Mouse (Mus musculus): ENCODE measurements around the gene Otoa. TPM values are rescaled to one million over a fixed set of nuclear protein-coding genes. Genes with fewer than 3 reads are reported as not detected.

Otoa gene
- polyA plus RNA-seq, 1 experiment, result 0.38 TPM

DNA sequence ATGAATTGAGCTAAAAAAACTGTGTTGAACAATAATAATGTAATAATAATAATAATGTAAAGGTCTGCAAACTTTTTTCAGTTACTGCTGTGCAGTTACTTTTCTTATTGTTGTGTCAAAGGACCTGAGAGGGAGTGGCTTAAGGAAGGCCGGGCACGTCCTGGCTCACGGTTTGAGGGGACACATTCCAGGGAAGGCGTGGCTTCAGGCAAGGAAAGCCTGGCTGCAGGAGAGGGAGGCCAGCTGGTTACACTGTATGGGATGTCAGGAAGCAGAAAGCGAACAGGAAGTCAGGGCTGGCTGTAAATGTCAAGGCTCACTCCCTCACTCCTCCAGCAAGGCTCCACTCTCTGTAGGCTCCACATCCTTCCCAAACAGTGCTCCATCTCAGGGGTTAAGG, 69.2 kb downstream of the Otoa start:
- WGBS, result 61% methylated on average over 5 of the region's 5 CpGs
- Histone ChIP-seq H3K4me3 (ENCODE audit: low read depth, low read length) (no peak overlapping the region), H3K27me3 (ENCODE audit: control insufficient read depth, insufficient read depth, low read length) (no peaks in the 10 kb centered on the region), H3K36me3 (ENCODE audit: control insufficient read depth, insufficient read depth, low read length) (no peaks in the 10 kb centered on the region), H3K4me1 (ENCODE audit: control insufficient read depth, insufficient read depth, insufficient read length, low read length) (no peaks in the 10 kb centered on the region), H3K27ac (ENCODE audit: insufficient read depth, low read depth, low read length) (no peak overlapping the region)
- no peak for TF ChIP-seq POLR2A (IDR thresholded peaks at IDR 0.05; ENCODE audit: low read depth, low read length)
- no peak for TF ChIP-seq CTCF (IDR thresholded peaks at IDR 0.05; ENCODE audit: extremely low read depth, insufficient read length, insufficient replicate concordance, low read depth, low read length)

GRCm38 (mm10) chr7:121152186-121152585, 70.7 kb downstream of the Otoa start:
- no peak overlapping the region for H3K27ac ChIP-seq (ENCODE audit: insufficient read depth, low read depth, low read length)
- WGBS, result 95% methylated on average over 2 of the region's 2 CpGs

DNA sequence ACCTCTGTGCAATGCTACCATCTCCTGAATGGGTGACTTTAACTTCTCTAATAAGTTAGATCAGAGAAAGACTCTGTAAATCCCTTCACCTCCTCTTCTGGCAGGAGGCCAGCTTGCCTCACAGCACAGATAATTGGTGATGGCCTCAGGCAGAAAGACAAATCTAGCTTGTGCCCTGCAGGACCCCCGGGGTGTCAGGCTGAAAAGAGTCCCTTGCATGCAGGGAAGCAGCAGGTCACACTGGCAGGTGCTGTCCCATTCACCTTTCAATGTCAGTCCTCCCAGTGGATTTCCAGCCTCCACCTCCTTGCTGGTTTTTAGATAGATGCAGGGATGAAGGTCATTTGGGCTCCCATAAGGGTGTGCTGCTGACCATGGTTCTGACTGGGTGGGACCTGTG, 84.2 kb downstream of the Otoa start:
- no peaks in the 10 kb centered on the region; the same call in 1 of the 2 replicates for H3K27me3 ChIP-seq (ENCODE audit: control insufficient read depth, insufficient read depth, low read length)
- H3K4me1 ChIP-seq (ENCODE audit: control insufficient read depth, insufficient read depth, insufficient read length, low read length), result no peaks in the 10 kb centered on the region
- TF ChIP-seq CTCF (IDR thresholded peaks at IDR 0.05; ENCODE audit: extremely low read depth, insufficient read length, insufficient replicate concordance, low read depth, low read length) (no peak), POLR2A (IDR thresholded peaks at IDR 0.05; ENCODE audit: low read depth, low read length) (no peak)
- H3K36me3 ChIP-seq (ENCODE audit: control insufficient read depth, insufficient read depth, low read length), result no peaks in the 10 kb centered on the region
- WGBS, result 84% methylated on average over 1 of the region's 1 CpGs
- no peak overlapping the region for H3K27ac ChIP-seq (ENCODE audit: insufficient read depth, low read depth, low read length)
- no peak overlapping the region for H3K4me3 ChIP-seq (ENCODE audit: low read depth, low read length)

More at GRCm38 (mm10) chr7:121152186-121152585, 70.7 kb downstream of the Otoa start:
- no peak for TF ChIP-seq POLR2A (IDR thresholded peaks at IDR 0.05; ENCODE audit: low read depth, low read length)
- no peak for TF ChIP-seq CTCF (IDR thresholded peaks at IDR 0.05; ENCODE audit: extremely low read depth, insufficient read length, insufficient replicate concordance, low read depth, low read length)
- no peaks in the 10 kb centered on the region for H3K27me3 ChIP-seq (ENCODE audit: control insufficient read depth, insufficient read depth, low read length)
- H3K4me1 ChIP-seq (ENCODE audit: control insufficient read depth, insufficient read depth, insufficient read length, low read length), result no peaks in the 10 kb centered on the region
- H3K4me3 ChIP-seq (ENCODE audit: low read depth, low read length), result no peak overlapping the region
- no peaks in the 10 kb centered on the region for H3K36me3 ChIP-seq (ENCODE audit: control insufficient read depth, insufficient read depth, low read length)

DNA sequence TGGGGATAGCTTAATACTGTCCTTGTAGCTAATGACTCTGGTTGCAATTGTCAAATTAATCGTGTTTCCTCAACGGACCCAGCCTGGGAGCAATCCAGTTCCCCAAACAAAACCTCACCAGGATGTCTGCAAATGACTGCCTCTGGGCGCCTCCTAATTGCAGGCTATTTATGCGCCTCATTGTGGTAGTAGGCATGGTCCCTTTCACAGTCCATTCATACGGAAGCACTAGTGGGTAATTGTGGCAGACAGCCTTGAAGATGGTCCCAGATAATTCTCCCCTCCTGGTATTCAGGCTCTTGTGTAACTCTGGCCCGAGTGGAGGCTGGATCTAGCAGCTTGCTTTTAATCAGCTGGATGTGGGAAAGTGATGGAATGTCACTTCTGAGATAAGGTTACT, 90.4 kb downstream of the Otoa start:
- Histone ChIP-seq H3K27ac (ENCODE audit: insufficient read depth, low read depth, low read length) (no peak overlapping the region), H3K4me1 (ENCODE audit: control insufficient read depth, insufficient read depth, insufficient read length, low read length) (no peaks in the 10 kb centered on the region), H3K27me3 (ENCODE audit: control insufficient read depth, insufficient read depth, low read length) (no peaks in the 10 kb centered on the region; the same call in 1 of the 2 replicates), H3K4me3 (ENCODE audit: low read depth, low read length) (no peak overlapping the region), H3K36me3 (ENCODE audit: control insufficient read depth, insufficient read depth, low read length) (no peaks in the 10 kb centered on the region)
- TF ChIP-seq POLR2A (IDR thresholded peaks at IDR 0.05; ENCODE audit: low read depth, low read length) (no peak), CTCF (IDR thresholded peaks at IDR 0.05; ENCODE audit: extremely low read depth, insufficient read length, insufficient replicate concordance, low read depth, low read length) (no peak)
- 16% methylated on average over 6 of the region's 6 CpGs for WGBS

- H3K4me3 ChIP-seq (ENCODE audit: low read depth, low read length), result no peak overlapping the region
- 77% methylated on average over 9 of the region's 9 CpGs for WGBS
- no peaks in the 10 kb centered on the region for H3K36me3 ChIP-seq (ENCODE audit: control insufficient read depth, insufficient read depth, low read length)
- TF ChIP-seq POLR2A (IDR thresholded peaks at IDR 0.05; ENCODE audit: low read depth, low read length) (no peak), CTCF (IDR thresholded peaks at IDR 0.05; ENCODE audit: extremely low read depth, insufficient read length, insufficient replicate concordance, low read depth, low read length) (no peak)
- no peak overlapping the region for H3K27ac ChIP-seq (ENCODE audit: insufficient read depth, low read depth, low read length)
- H3K4me1 ChIP-seq (ENCODE audit: control insufficient read depth, insufficient read depth, insufficient read length, low read length), result no peaks in the 10 kb centered on the region
- no peaks in the 10 kb centered on the region for H3K27me3 ChIP-seq (ENCODE audit: control insufficient read depth, insufficient read depth, low read length)
Measured at GRCm38 (mm10) chr7:121187201-121187786, 105.8 kb downstream of the Otoa start.

DNA sequence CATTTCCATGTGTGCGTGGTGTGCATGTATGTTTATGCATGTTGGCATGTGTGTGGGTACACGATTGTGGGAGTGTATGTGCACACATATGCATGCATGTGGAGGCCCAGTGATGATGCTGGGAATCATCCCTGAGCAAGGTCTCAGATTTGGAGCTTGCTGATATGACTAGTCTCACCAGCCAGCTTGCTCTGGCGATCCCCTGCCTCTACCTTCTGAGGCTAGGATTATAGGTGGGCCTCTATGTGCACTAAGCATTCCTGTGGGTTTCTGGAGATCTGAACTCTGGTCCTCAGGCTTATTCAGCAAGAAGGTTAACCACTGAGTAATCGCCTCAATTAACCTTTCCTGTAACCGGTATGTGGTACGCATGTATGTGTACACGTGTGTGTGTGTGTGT, 107.5 kb downstream of the Otoa start:
- Histone ChIP-seq H3K36me3 (ENCODE audit: control insufficient read depth, insufficient read depth, low read length) (no peaks in the 10 kb centered on the region), H3K27me3 (ENCODE audit: control insufficient read depth, insufficient read depth, low read length) (no peaks in the 10 kb centered on the region), H3K4me3 (ENCODE audit: low read depth, low read length) (no peak overlapping the region), H3K27ac (ENCODE audit: insufficient read depth, low read depth, low read length) (no peak overlapping the region), H3K4me1 (ENCODE audit: control insufficient read depth, insufficient read depth, insufficient read length, low read length) (no peaks in the 10 kb centered on the region)
- TF ChIP-seq CTCF (IDR thresholded peaks at IDR 0.05; ENCODE audit: extremely low read depth, insufficient read length, insufficient replicate concordance, low read depth, low read length) (no peak), POLR2A (IDR thresholded peaks at IDR 0.05; ENCODE audit: low read depth, low read length) (no peak)
- 85% methylated on average over 7 of the region's 7 CpGs for WGBS

DNA sequence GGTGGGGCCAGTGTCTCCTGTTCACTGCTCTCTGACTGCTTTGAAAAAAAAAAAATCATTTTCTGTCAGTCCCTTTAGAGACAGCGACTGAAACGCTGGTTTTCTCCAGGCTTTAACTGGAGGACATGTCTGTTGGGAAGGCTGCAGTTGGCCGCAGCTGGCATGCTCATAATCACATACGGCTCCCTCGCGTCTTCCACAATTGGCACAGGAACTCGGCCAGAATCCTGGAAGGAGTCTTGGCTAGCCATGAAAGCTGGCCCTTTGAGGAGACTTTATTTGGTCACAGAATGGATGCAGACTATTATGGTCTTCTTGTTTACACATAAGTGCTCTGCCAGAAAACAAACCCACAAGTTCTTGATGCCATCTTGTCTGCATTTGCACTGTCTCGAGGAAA, 117.5 kb downstream of the Otoa start:
- Histone ChIP-seq H3K4me3 (ENCODE audit: low read depth, low read length) (no peak overlapping the region), H3K27ac (ENCODE audit: insufficient read depth, low read depth, low read length) (no peak overlapping the region), H3K4me1 (ENCODE audit: control insufficient read depth, insufficient read depth, insufficient read length, low read length) (no peaks in the 10 kb centered on the region), H3K27me3 (ENCODE audit: control insufficient read depth, insufficient read depth, low read length) (no peaks in the 10 kb centered on the region), H3K36me3 (ENCODE audit: control insufficient read depth, insufficient read depth, low read length) (no peaks in the 10 kb centered on the region)
- WGBS, result 73% methylated on average over 8 of the region's 8 CpGs
- TF ChIP-seq POLR2A (IDR thresholded peaks at IDR 0.05; ENCODE audit: low read depth, low read length), result no peak
- no peak for TF ChIP-seq CTCF (IDR thresholded peaks at IDR 0.05; ENCODE audit: extremely low read depth, insufficient read length, insufficient replicate concordance, low read depth, low read length)

Measured in small intestine, adult 2 months (tissue).